ENCODE assay signal across 15 mouse cellular contexts in the genomic region with DNA sequence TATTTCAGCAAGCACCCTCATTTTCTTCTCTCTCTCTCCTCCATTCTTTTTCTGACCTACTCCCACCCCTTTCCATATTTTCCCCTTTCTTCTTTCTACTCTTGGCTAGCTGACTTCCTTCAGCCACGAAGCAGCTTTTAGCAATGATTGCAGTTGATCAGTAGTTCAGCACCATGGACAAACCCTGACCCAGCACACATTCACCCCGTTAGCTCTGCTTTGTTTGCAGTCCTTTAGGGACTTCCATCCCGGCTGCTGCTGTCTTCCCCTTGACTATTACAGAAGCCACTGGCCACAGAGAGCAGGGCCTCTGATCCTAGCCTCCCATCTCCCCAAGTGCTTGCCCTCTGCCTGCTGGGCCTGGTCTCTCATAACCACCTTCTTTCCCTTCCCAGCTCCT.
DNase-seq lines count a peak whose midpoint lies in the region; ATAC-seq and TF ChIP-seq lines count a peak whose summit lies in the region.
"Had no signal": no experiment of that assay in that cellular context is flagged by ENCODE, and none has a peak within 500 bp of the region (broad histone marks: within the 10 kb centered on the region; RNA-seq: fewer than 3 reads in every experiment).

No protein-coding gene starts in this region.

- WGBS in kidney, embryonic 16.5 days: 6% methylated on average over 3 of the region's 3 CpGs
- 6% methylated on average over 3 of the region's 3 CpGs for WGBS in embryonic facial prominence, embryonic 10.5 days

- CTCF ChIA-PET in Patski (lab: Charles Lee): no interaction called here

- H3K4me3 ChIP-seq in kidney, embryonic 16.5 days (ENCODE audit: low read length): no peak overlapping the region
- H3K4me3 ChIP-seq in embryonic facial prominence, embryonic 10.5 days: no peak overlapping the region
- H3K4me3 ChIP-seq: embryonic facial prominence, embryonic 12.5 days had no signal

- peak; percentile 61; the same call in 1 of the 2 replicates for ATAC-seq in kidney, embryonic 16.5 days (ENCODE audit: low FRiP score, low TSS enrichment)
- ATAC-seq in Patski: peak; percentile 21
- ATAC-seq in granulocyte monocyte progenitor cell, adult 5-6 weeks (replicated peaks; ENCODE audit: poor library complexity, severe bottlenecking): no peak
- ATAC-seq: forebrain, embryonic 16.5 days had no signal

- no peak for TF ChIP-seq CTCF in Patski (IDR thresholded peaks at IDR 0.05)

- H3K4me1 ChIP-seq in kidney, embryonic 16.5 days (ENCODE audit: insufficient read depth, low read length): no peaks in the 10 kb centered on the region
- no peaks in the 10 kb centered on the region for H3K4me1 ChIP-seq in embryonic facial prominence, embryonic 10.5 days
- H3K4me1 ChIP-seq: embryonic facial prominence, embryonic 12.5 days had no signal

- no peak overlapping the region for H3K27ac ChIP-seq in kidney, embryonic 16.5 days (ENCODE audit: low read length)
- H3K27ac ChIP-seq in embryonic facial prominence, embryonic 10.5 days (replicated peaks): no peak overlapping the region
- H3K27ac ChIP-seq: embryonic facial prominence, embryonic 12.5 days had no signal

- DNase-seq in kidney, adult 9 months: no peak
- no peak for DNase-seq in Patski (ENCODE audit: low read depth, low spot score)
- peak; percentile 39 for DNase-seq in embryonic facial prominence, embryonic 10.5 days (ENCODE audit: low spot score)
- DNase-seq in retina, postnatal 1 day: peak; percentile 48
- DNase-seq in left cerebral cortex, adult 8-10 months (ENCODE audit: low spot score in 2 of 2): no peak
- DNase-seq: cerebellum, adult 8-10 months; gastrocnemius, postnatal 36 days; kidney, adult 11 months; lung, postnatal 10 days; thymus, postnatal 25 days had no signal

- H3K27me3 ChIP-seq in kidney, embryonic 16.5 days (ENCODE audit: insufficient read depth, low read length): no peaks in the 10 kb centered on the region
- H3K27me3 ChIP-seq in Patski: peaks cover 4% of the 10 kb centered on the region
- H3K27me3 ChIP-seq in embryonic facial prominence, embryonic 10.5 days (replicated peaks; ENCODE audit: low read depth, poor library complexity, severe bottlenecking): no peaks in the 10 kb centered on the region
- H3K27me3 ChIP-seq: embryonic facial prominence, embryonic 12.5 days had no signal

- in situ Hi-C loops in Patski (cut with MboI; ENCODE audit: low pct_unique_long_range_greater_than_20kb): no loop called here

- no peak overlapping the region for H3K9ac ChIP-seq in kidney, embryonic 16.5 days (replicated peaks; ENCODE audit: low read length)
- H3K9ac ChIP-seq: embryonic facial prominence, embryonic 12.5 days had no signal

- POLR2A ChIA-PET in Patski (lab: Charles Lee): no interaction called here

- no peaks in the 10 kb centered on the region for H3K9me3 ChIP-seq in kidney, embryonic 16.5 days (ENCODE audit: low read length)
- no peaks in the 10 kb centered on the region for H3K9me3 ChIP-seq in embryonic facial prominence, embryonic 10.5 days
- H3K9me3 ChIP-seq: embryonic facial prominence, embryonic 12.5 days had no signal

- no peaks in the 10 kb centered on the region for H3K36me3 ChIP-seq in kidney, embryonic 16.5 days (ENCODE audit: insufficient read depth, low read length)
- no peaks in the 10 kb centered on the region for H3K36me3 ChIP-seq in embryonic facial prominence, embryonic 10.5 days (replicated peaks)
- H3K36me3 ChIP-seq: embryonic facial prominence, embryonic 12.5 days had no signal

- H3K4me2 ChIP-seq in kidney, embryonic 16.5 days (replicated peaks; ENCODE audit: low read depth, low read length): no peak overlapping the region
- H3K4me2 ChIP-seq: embryonic facial prominence, embryonic 12.5 days; midbrain, embryonic 11.5 days had no signal

Comparison
In these comparisons a context has a peak if more than half of its experiments do, and no peak if none do; other contexts are left out.
1. DNase-seq: peak in embryonic facial prominence, embryonic 10.5 days (single experiment) and retina, postnatal 1 day (single experiment); none in kidney, adult 9 months (single experiment), Patski (single experiment) and left cerebral cortex, adult 8-10 months (0 of 2).